Mouse (Mus musculus) frontal cortex, postnatal 36 days (tissue): ENCODE results near the gene Tk2.
"Not testable (repeated sequence)": the region's sequence is repeated elsewhere in the genome, so short reads cannot be mapped to it uniquely, and the experiment has no call there.

Source experiments
- DNase-seq, 2 experiments: peaks; one replicate each; pipeline ENCODE4 v3.0.0; 2022; ENCODE audit warnings: low spot score in 2 of 2

Gene Tk2

DNA sequence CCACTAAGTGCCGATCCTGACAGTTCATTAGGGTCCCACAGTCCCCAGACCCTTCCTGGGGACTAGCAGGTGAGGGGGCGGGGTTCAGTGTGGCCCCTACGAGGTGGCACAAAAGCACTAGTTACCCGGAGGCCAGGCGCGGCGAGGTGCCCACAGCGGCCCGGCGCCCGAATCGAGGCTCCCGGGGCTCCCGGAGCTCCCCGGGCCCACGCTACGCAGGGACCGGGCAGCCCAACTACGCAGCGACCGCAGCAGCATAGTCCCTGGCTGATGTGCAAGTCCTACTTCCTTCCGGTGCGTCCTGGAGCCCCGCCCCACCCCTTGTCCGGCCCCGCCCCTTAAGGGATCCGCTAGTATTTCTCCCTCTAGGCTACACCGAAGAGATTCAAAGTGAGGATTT, at the start of gene Tk2:
Gene Tk2 (minus strand): TSS at position 283 of the 400 bp plus-strand sequence.
- DNase-seq: peak; percentile 69 to 73

DNA sequence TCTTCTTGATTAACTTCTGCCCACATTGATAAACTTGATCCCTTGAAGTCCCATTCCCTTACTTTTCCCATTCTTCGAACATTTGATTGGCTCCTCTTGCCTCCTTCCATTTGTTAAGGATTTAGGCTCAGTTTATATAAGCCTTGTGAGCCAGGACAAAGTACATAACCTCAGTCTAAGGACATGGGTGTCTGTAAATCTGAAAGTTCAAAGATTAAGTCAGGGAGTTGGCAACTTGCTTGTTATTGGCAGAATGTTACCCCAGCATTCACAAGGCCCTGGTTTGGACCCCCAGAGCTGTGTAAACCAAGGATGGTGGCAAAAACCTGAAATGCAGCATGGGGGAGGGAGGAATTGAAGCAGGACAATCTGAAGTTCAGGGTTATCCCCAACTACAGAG, 46.0 kb upstream of the Tk2 start:
- no peak for DNase-seq

DNA sequence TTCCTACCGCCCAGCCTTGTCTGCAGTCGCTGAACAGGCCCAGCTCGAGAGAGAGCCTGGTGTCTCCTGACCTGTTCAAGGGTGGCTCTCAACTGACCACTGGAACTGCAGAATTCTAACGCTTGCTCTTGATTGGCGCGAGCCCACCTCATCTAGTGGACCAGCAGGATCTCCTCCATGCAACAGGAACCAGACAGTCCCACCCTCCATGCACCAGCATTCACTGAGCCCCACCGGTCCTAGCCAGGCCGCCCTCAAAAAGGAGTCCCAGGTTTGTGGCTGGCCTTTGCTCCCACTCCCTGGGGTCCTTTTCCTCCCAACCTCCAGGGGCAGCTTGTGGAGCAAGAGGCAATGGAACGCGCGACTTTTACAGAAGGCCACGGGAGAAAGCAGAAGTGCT, 44.7 kb upstream of the Tk2 start, which contains the start of gene Cmtm2a:
Gene Cmtm2a (minus strand): TSS at position 101 of the 400 bp plus-strand sequence.
- not testable (repeated sequence) for DNase-seq

DNA sequence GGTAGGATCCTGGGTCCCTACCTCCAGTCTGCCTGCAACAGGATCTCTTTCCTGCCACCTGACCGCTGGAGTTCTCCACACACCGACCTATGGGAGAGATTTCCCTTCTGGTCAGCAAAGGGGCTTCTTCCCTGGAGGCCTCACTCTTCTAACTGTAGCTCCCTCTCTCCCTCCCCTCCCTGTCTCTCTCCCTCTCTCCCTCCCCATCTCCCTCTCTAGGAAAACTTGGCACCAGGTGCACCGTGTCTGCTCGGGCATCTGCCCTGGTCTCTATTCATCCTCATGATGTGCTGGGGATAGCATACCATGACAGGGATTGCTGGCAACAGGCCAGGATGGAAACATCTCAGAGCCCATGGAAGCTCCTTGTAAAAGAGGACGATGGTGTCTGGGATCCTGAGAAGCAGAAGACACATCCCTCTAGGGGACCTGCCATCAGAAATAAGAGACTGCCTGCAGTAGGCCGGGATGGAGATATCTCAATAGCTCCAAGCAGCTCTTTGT, 20.6 kb upstream of the Tk2 start:
- DNase-seq: no peak

DNA sequence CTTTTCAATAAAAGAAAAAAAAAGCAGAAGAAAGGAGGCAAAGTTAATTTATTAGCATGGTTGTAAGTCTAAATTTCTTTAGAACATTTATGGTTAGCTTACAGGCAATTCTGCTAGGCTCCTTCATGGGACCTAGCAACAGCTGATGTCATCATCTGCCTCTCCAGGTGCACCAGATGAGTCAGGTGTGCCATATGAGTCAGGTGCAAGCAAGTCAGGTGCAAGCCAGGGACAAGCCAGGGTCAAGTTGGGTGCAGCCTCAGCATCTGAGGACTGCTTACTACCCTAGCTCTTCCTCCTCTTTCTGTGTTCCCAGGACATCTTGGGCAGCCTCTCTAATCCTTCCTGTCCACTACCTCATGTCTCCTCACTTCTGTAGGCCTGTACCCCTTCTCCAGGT, 20.0 kb upstream of the Tk2 start:
- DNase-seq: no peak

DNA sequence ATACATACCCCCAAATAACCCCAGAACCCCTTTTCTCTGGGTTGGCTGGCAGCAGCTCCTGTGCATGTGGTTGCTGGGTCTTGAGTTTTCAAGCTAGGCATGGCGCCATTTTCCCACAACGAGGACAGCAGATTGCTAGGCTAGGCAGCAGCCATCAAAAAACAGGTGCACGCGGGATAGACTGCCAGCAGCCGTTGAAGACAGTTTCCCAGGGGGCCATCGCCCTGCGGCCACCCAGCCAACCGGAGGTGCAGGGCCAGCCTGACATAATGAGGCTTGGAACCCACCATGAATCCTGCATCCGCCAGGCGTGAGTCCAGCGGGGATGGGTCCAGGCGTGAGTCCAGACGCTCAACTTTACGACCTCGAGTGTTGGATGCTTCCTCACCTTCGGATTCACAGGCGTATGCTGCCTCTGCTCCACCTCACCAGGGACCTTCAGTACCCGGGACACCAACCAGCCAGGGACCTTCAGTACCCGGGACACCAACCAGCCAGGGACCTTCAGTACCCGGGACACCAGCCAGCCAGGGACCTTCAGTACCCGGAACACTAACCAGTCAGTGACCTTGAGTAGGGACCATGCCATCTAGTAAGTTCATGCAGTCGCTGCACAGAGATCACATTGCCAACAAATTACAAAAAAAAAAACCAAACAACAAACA, 16.0 kb upstream of the Tk2 start:
- DNase-seq: not testable (repeated sequence)

DNA sequence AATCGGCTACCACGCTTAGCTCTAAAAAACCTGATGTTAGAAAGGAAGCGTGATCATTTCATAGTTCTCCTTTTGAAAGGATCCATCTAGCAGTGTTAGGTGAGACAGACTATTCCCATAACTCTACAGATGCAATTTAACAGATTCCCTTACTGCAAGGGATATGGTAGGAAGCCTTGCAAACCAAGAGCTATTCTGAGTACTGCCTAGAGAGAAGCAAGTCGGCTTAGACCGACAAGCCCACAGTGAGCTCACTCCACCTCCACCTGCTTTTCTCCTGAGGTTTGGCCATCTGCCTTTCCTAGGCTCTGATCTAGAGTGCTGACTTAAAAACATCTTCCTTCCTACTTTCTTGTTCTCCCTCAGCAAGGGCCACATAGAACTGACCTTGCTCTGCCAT, 13.4 kb upstream of the Tk2 start:
- not testable (repeated sequence) for DNase-seq

DNA sequence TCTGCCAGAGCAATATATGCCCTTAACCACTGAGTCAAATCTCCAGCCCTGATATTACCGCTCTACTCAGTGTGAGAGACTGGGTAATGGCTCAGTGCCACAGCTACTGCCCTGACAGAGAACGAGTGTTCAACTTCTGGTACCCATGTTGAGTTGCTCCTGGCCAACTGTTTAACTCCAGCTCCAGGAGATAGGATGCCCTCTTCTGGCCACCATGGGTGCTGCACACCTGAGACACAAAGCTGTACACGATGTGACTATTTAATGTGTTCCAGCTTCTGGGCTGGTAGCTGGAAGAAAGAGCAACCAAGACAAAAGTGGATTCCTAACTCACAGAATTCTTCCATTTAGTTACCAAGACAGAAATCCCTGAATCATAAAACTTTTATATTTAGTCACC, 4.7 kb upstream of the Tk2 start:
- DNase-seq: no peak

DNA sequence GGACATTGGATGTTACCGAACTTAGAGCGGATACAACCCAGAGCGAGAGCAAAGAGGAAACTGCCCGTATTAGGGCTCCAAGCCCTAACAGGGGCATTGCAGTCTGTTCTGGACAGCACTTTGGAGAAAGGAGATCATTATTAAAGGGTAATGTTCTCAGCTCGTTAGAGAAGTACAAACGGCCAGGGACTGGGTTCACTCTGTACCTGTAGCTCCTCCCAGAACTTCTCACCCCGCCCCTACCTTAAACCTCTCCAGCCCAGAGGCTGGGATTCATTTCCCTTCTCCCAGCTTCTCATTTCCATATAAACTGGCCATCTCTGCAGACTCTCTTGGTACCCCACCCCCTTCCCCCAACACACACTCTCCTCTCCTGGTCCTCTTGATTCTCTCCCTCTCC, 3.1 kb upstream of the Tk2 start:
- no peak for DNase-seq

DNA sequence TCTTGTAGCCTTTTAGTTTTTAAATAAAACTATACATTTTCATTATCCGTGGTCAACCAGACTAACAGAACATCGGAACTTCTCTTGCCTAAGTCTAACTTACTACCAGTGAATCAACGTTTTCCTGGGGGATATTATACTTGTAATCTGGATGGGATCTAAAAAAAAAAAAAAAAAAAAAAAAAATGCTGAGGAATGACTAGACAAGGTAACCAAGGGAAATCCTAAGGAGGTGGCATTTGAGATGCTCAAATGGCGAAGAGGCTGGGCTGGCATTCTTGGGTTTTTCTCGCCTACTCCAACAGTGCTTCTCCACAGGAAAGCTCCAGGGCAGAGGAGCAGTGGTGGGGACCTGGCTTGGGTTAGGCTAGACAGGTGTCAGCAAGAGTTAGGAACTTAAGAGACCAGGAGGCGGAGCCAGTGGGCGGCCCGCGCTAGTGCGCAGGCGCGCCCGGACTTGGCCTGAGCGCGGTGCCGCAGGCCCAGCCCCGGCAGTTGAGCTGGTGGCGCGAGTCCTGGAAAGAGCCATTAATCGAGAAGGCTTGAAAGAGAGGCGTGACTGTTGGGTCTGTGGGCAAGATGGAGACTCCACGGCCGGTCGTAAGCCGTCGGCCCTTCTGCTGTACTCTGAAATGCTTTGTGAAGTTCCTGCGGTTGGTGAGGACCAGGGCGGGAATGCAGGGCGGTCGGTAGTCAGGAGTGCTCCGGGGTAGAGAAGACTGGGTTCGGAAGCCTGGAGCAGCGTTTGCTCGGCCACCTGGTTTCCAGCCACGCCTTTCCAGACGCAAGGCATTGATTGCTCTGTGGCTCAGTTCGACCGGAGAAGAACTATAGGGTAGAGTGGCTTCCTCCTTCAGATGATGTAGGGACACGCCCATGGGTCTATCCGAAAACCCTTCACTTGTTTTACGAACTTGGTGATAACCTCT, 2.3 kb upstream of the Tk2 start, which contains the start of gene Cklf:
Gene Cklf (plus strand): TSS at position 423 of the 929 bp plus-strand sequence.
- DNase-seq: peak; percentile 72 to 82

DNA sequence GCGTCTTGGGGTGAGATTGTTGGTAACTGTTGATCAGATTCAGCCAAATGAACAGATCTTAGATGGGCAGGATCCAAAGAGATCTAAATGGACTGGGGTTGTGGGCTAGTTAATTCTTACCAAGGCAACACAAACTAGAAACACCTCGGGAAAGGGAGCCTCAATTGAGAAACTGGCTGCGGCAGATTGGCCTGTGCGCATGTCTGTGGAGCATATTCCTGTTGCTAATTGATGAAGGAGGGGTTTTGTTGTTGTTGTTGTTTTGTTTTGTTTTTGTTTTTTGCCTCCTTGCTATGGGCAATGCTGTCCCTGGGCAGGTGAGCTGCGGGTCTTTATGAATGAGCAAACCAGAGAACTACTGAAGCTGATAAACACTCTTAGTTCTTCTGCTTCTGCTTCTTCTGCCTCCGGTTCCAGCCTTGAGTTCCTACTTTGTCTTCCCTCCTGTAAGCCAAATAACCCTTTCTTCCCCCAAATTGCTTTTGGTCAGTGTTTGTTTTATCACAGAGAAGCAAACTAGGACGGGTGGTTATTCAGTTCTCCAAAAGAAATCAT, 1.2 kb upstream of the Tk2 start:
- DNase-seq: no peak

DNA sequence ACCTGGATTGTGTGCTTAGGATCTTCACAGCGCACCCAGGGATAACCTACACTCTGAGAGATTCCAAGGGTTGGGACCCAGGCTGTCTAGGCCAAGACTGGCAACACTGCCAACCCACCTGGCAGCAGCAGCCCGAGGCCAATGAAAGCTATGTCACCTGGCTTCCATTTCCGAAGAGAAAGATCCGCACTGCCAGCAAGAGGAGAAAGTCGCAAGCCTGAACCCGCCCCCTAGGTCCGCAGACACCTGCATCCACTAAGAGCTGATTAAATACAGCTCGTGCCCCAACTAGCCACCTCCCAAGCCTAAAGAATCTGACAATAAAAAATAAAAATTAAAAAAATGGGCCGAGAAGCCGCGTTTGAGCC, 466 bp downstream of the Tk2 start:
- no peak for DNase-seq

DNA sequence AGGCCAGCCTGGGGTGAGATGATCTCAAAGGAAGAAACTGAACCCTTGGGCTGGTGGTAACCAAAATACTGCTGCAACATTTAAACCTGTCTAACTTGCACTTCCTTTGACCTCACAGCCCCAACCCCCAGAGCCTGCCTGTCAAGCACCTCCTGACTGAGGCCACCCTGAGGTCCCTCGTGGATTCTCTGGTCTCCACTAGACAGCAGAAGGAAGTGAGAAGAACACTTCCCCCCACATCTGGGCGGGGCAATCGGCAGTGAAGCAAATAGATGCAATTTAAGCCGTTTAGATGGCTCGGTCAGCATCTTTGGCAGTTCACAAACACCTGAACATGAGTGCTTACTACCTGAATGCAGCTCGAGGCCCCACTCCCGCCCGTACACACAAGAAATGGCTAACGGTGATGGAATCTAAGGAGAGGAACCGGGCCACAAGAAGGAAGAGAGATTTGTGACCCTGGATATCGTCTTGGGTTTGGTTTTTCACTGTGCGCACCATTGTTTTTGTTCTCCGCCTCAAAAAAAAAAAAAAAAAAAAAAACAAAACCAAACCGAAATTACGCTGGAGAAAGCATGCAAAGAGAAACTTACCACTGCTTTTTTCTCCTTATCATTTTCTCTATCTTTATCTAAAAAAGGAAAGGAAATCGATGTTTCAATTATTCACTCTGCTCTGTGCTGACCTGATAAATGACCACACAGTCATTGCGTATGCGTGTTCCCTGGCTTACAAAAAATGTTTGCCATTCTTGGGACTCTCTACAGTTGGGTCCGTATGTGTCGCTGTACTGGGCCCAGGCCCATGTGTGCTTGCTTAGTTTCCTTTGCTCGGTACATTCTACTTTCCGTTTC, 1.1 kb downstream of the Tk2 start:
- no peak for DNase-seq

DNA sequence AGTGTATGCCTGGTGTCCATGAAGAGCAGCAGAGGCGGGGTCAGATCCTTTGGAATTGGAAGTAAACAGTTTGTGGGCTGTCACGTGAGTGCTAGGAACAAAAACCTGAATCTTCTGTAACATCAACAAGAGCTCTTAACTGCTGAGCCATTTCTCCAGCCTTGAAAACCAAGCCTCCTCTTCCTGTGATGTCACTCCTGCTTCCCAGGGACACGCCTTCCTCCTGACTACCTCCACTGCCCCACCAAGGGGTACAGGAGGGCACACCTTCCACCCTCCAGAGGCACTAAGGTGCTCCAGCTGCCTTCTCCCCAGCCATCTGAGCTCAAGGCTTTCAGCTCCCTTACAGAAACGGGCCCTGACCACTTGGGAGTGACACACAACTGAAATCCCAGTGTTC, 1.7 kb downstream of the Tk2 start:
- no peak for DNase-seq

DNA sequence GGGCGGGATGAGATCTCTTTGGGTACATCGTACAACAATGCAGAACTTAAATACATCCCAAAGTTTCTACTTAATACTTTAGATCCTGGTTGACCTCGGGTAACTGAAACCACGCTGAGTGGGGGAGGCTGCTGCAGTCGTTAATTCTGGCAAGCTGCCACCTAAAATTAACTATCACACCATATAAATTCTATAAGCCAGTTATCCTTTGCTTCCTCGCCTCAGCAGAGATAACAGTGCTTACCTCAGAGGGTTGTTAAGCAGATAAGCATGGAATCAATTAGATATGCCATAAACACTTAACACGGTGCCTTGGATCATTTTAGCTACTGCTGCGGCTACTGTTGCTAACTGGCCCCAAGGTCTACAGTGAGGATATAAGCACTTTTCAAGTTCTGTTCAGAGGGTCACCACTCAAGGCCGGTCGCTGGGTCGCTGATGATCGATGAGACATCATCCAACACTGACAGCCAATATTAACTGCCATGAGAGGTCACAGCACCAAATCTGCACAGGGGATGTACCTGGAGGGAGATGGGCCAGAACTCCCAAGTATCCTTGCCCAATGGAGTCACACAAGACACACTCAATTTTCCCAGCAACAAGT, 6.2 kb downstream of the Tk2 start:
- DNase-seq: no peak

DNA sequence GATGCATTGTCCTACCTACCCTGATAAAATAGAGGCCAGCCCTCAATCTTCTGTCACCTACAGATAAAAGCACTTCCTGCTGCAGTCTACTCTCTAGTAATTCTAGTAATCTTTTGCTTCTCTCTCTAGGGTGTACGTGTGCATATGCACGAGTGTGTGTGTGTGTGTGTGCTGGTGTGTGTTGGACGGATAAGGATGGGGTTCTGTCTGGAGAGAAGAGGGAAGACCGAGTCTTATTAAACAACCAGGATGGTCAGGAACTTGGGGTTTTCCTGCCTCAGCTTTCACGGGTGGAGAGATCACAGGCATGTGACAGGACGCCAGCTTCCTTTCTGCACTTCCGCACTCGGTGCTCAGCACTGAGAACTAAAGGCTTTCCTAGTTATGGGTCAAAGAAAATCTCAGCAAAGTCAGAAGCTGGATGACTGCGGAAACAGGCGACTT, 8.9 kb downstream of the Tk2 start:
- no peak for DNase-seq

DNA sequence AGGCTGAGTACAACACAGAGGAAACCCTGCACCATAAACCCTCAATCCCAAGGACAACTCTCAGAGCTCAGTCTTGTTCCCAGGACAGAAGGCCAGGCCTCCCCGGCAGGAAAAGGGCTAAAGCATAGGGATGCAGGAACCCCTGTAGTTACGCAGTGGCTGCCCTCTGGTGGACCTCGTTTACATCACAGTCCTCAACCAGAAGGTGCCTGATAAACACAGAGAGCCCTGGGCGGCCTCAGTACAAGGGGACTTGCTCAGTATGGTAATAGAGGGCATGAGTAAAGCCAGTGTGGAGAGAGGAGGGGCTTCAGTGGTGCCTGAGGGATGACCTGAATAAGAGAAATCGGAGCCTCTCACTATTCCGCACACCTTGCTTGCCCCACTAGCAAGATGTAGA, 13.8 kb downstream of the Tk2 start:
- no peak for DNase-seq

DNA sequence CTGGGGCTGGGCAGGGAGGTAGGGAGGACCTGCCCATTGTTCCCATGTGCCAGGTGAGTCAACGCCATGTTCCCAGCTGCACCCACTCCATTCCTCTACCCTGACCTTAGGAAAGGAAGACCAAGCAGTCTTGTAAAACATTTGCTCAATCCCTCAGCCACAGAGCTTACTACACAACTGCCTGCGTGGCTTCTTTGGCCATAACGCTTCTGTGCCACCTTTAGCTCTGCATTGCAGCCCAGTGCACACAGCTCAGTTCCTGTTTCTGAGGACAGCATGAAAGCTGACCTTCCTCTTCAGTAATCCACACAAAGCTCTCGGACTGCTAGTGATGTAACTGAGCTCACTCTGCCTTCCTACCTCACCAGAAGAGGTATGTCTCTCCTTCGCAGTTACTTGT, 15.4 kb downstream of the Tk2 start:
- no peak for DNase-seq

DNA sequence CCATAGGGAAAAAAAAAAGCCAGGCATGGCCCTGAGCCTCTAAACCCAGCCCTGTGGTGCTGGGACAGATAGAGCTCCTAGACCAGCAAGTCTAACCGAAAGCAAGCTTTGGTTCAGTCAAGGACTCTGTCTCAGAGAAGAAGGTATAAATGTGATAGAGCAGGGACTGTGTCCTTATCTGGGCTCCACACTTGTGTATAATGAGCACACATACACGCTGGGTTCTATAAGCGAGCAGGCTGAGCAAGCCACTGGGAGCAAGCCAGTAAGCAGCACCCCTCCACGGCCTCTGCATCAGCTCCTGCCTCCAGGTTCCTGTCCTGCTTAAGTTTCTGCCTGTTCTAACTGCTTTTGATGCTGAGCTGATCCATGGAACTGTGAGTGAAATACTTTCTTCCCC, 16.3 kb downstream of the Tk2 start:
- DNase-seq: no peak

DNA sequence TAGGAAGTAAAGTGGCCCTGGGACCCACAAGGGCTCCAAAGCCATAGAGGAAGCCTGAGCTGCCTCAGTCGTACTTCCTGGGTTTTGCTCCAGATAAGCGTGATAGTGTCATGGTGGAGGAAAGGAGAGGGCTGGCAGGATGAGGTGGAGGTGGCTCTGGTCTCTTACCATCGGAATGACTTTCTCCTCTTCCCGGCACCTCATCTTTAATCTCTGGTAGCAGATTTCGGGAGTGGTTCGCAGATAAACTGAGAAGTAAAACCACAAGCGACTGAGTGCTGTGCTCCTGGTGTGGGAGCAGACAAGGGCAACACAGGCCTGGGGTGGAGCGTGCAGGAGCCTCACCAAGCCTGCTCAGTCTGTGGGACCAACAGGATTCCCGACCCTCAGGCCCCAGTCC, 18.0 kb downstream of the Tk2 start:
- DNase-seq: no peak

DNA sequence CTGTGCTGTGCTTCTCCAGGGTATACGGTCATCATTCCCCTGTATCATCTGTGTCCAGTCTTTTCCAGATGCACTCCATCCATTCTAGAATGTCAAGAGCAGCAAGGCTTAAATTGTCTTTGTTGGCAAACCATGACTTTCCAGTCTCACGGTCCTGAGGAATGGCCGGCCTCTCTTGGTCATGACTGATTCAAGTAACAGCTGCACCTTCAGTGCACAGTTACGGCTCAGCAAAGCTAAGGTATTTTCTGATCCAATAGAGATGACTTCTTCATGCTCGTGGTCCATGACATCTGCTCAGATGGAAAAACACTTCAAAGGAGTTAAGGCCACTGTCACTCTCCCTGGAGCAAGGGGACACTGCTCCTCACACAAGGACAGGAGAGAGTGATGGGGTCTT, 21.3 kb downstream of the Tk2 start:
- no peak for DNase-seq
